Comparison of ENCODE assay signal across 19 mouse cellular contexts in the genomic region with DNA sequence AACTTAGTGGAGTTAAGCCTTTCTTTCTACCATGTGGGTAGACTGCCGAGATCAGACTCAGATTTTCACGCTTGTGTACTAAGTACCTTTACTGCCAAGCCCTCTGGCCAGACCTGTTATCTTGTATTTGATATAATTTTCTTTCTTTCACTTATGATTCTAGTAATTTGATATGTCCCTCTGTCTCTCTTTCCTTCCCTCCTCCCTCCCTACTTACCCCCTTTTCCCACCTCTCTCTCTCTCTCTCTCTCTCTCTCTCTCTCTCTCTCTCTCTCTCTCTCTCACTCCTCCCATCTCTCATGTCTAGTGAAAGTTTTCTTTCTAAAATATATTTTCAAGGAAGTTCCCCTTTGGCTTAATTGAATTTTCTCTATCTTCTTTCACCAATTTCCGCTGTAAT. TPM values are rescaled to one million over a fixed set of nuclear protein-coding genes. Genes with fewer than 3 reads are reported as not detected.
DNase-seq lines count a peak whose midpoint lies in the region; TF ChIP-seq lines count a peak whose summit lies in the region.
"Had no signal": no experiment of that assay in that cellular context is flagged by ENCODE, and none has a peak within 500 bp of the region (broad histone marks: within the 10 kb centered on the region; RNA-seq: fewer than 3 reads in every experiment).

No protein-coding gene starts in this region.

- H3K4me3 ChIP-seq in CH12.LX (replicated peaks in 1 of 3; ENCODE audit: low read depth in 2 of 3, low read length in 2 of 3, poor library complexity in 1 of 3), result no peak overlapping the region
- H3K4me3 ChIP-seq in MEL (ENCODE audit: control insufficient read depth in 1 of 2, insufficient read depth in 1 of 2, low read depth in 2 of 2, low read length in 2 of 2), result peak overlapping the region; percentile 64 to 72
- no peak overlapping the region for H3K4me3 ChIP-seq in myocyte

- no peaks in the 10 kb centered on the region for H3K27me3 ChIP-seq in CH12.LX (replicated peaks)
- H3K27me3 ChIP-seq in MEL (ENCODE audit: control insufficient read depth in 1 of 2, insufficient read depth in 2 of 2, low read length in 2 of 2), result peaks cover 0 to 4% of the 10 kb centered on the region in 2 experiments; a peak in 1 of 4 replicates
- H3K27me3 ChIP-seq in myocyte (ENCODE audit: control insufficient read depth, insufficient read depth, insufficient read length), result no peaks in the 10 kb centered on the region

- H3K27ac ChIP-seq in CH12.LX (ENCODE audit: insufficient read depth, low read depth), result no peak overlapping the region
- no peak overlapping the region for H3K27ac ChIP-seq in MEL (ENCODE audit: control insufficient read depth, low read depth, low read length)

- no peaks in the 10 kb centered on the region for H3K79me2 ChIP-seq in CH12.LX (replicated peaks; ENCODE audit: control insufficient read depth, extremely low read depth, insufficient read depth, poor library complexity, severe bottlenecking)
- no peaks in the 10 kb centered on the region for H3K79me2 ChIP-seq in MEL (ENCODE audit: control insufficient read depth, insufficient read depth, low read length, poor library complexity)
- H3K79me2 ChIP-seq in myocyte (ENCODE audit: control insufficient read depth, insufficient read depth), result no peaks in the 10 kb centered on the region

- H3K36me3 ChIP-seq in CH12.LX (replicated peaks in 1 of 2; ENCODE audit: control insufficient read depth in 1 of 2, insufficient read depth in 1 of 2, low read length in 1 of 2) (no peaks in the 10 kb centered on the region), MEL (ENCODE audit: control insufficient read depth in 1 of 2, insufficient read depth in 2 of 2, low read length in 2 of 2) (peaks cover 0 to 4% of the 10 kb centered on the region in 2 experiments; a peak in 2 of 4 replicates), myocyte (ENCODE audit: control insufficient read depth, insufficient read depth) (no peaks in the 10 kb centered on the region)
- H3K36me3 ChIP-seq: G1E had no signal

- TF ChIP-seq EP300 in CH12.LX (IDR thresholded peaks at IDR 0.05; ENCODE audit: low read length), result no peak
- TF ChIP-seq EP300 in MEL (IDR thresholded peaks at IDR 0.05; ENCODE audit: low read depth in 1 of 2, low read length in 2 of 2), result no peak

- H3K4me2 ChIP-seq in CH12.LX (ENCODE audit: insufficient read depth, low read depth, poor library complexity, severe bottlenecking), result peak overlapping the region; percentile 44; the same call in 1 of the 2 replicates
- H3K4me2 ChIP-seq in myocyte (ENCODE audit: low read depth), result peak overlapping the region; percentile 36

- H3ac ChIP-seq in myocyte (ENCODE audit: control insufficient read depth, insufficient read length), result no peak overlapping the region

- no peak for TF ChIP-seq POLR2A in CH12.LX (IDR thresholded peaks at IDR 0.05; ENCODE audit: low read depth, low read length)
- no peak for TF ChIP-seq POLR2A in MEL (IDR thresholded peaks at IDR 0.05; ENCODE audit: control insufficient read depth in 1 of 2, insufficient read depth in 1 of 2, low read depth in 1 of 2, low read length in 2 of 2, poor library complexity in 1 of 2)
- TF ChIP-seq POLR2A in myocyte (IDR thresholded peaks at IDR 0.05; ENCODE audit: insufficient read length, low read depth), result no peak

- TF ChIP-seq CTCF in CH12.LX (conservative IDR thresholded peaks at IDR 0.05 in 1 of 2, IDR thresholded peaks at IDR 0.05 in 1 of 2; ENCODE audit: low read depth in 2 of 2, low read length in 2 of 2) (no peak), MEL (IDR thresholded peaks at IDR 0.05 in 2 of 3, conservative IDR thresholded peaks at IDR 0.05 in 1 of 3; ENCODE audit: control insufficient read depth in 1 of 3, insufficient read depth in 1 of 3, low read depth in 2 of 3, low read length in 3 of 3, poor library complexity in 1 of 3, severe bottlenecking in 1 of 3) (no peak)

- TF ChIP-seq RAD21 in CH12.LX (IDR thresholded peaks at IDR 0.05; ENCODE audit: low read depth, low read length) (no peak), MEL (IDR thresholded peaks at IDR 0.05; ENCODE audit: low read depth, low read length) (no peak)

- H3K9me3 ChIP-seq in CH12.LX (replicated peaks; ENCODE audit: low read length), result no peaks in the 10 kb centered on the region
- no peaks in the 10 kb centered on the region for H3K9me3 ChIP-seq in MEL (replicated peaks; ENCODE audit: insufficient read depth, low read length)
- H3K9me3 ChIP-seq: G1E had no signal

- dilution Hi-C loops in CH12.LX (cut with MboI; ENCODE audit: extremely low pct_ligation_motif_present, extremely low pct_unique_long_range_greater_than_20kb, low sequenced_read_pairs), result no loop called here

- DNase-seq in CH12.LX (ENCODE audit: extremely low read depth) (no peak), MEL (ENCODE audit: low read depth, low spot score) (peak; percentile 55)
- no peak for DNase-seq in kidney, postnatal 25 days
- DNase-seq in kidney, adult 18-20 months, result no peak
- no peak for DNase-seq in urinary bladder, adult 18-20 months (ENCODE audit: low spot score in 2 of 2)
- DNase-seq: adrenal gland, adult 2 months; adrenal gland, adult 8-10 months; adrenal gland, postnatal 10 days; adrenal gland, postnatal 14 days; adrenal gland, postnatal 25 days; adrenal gland, postnatal 36 days; B cell, adult 2 months; cerebellum, adult 11 months; cerebellum, adult 11-12 months; cerebellum, adult 18-20 months; cerebellum, adult 2 months; cerebellum, adult 8-10 months had no signal

- in situ Hi-C loops in CH12.LX (cut with MboI; ENCODE audit: low pct_ligation_motif_present, low pct_unique_long_range_greater_than_20kb, low sequenced_read_pairs), result no loop called here

- H3K9ac ChIP-seq in CH12.LX (ENCODE audit: insufficient read depth, low read depth) (no peak overlapping the region), MEL (ENCODE audit: control insufficient read depth, low read depth, low read length, poor library complexity, severe bottlenecking) (peak overlapping the region; percentile 62)

- H3K4me1 ChIP-seq in CH12.LX (ENCODE audit: control insufficient read depth in 1 of 2, insufficient read depth in 2 of 2) (no peaks in the 10 kb centered on the region), MEL (ENCODE audit: control insufficient read depth in 1 of 2, insufficient read depth in 2 of 2, low read length in 2 of 2) (peaks cover 0 to 2% of the 10 kb centered on the region in 2 experiments; a peak in 1 of 4 replicates)

TF ChIP-seq in CH12.LX, 34 proteins besides CTCF, POLR2A, EP300 and RAD21 (continues in another document):
- no peak for TF ChIP-seq CHD1 (IDR thresholded peaks at IDR 0.05; ENCODE audit: low read depth, low read length)
- no peak for TF ChIP-seq GABPA (IDR thresholded peaks at IDR 0.05; ENCODE audit: insufficient replicate concordance, low read depth, low read length)
- TF ChIP-seq MAX (IDR thresholded peaks at IDR 0.05; ENCODE audit: low read length), result no peak
- no peak for TF ChIP-seq ZKSCAN1 (IDR thresholded peaks at IDR 0.05; ENCODE audit: borderline replicate concordance, low read depth, low read length)
- no peak for TF ChIP-seq UBTF (IDR thresholded peaks at IDR 0.05; ENCODE audit: low read depth, low read length)
- TF ChIP-seq MXI1 (IDR thresholded peaks at IDR 0.05; ENCODE audit: low read depth, low read length), result no peak
- no peak for TF ChIP-seq USF2 (conservative IDR thresholded peaks at IDR 0.05; ENCODE audit: low read depth, low read length)
- TF ChIP-seq SIN3A (IDR thresholded peaks at IDR 0.05; ENCODE audit: low read length), result no peak
- no peak for TF ChIP-seq ZMIZ1 (IDR thresholded peaks at IDR 0.05; ENCODE audit: low read depth, low read length)
- no peak for TF ChIP-seq JUN (IDR thresholded peaks at IDR 0.05; ENCODE audit: insufficient read depth, low read depth, low read length)

TF ChIP-seq in MEL, 35 proteins besides CTCF, POLR2A, EP300 and RAD21:
- no peak for TF ChIP-seq MAZ (IDR thresholded peaks at IDR 0.05; ENCODE audit: low read depth, low read length)
- no peak for TF ChIP-seq CHD1 (IDR thresholded peaks at IDR 0.05; ENCODE audit: low read depth, low read length)
- TF ChIP-seq ELF1 (IDR thresholded peaks at IDR 0.05; ENCODE audit: low read depth, low read length), result no peak
- TF ChIP-seq JUND (IDR thresholded peaks at IDR 0.05; ENCODE audit: low read depth, low read length), result peak; percentile 92

TF ChIP-seq in myocyte, 11 proteins besides CTCF, POLR2A, EP300 and RAD21:
- TF ChIP-seq TCF12 (IDR thresholded peaks at IDR 0.05; ENCODE audit: insufficient read depth, poor library complexity, severe bottlenecking), result no peak
- TF ChIP-seq TCF3 (IDR thresholded peaks at IDR 0.05; ENCODE audit: insufficient read length, low read depth), result no peak
- TF ChIP-seq USF1 (IDR thresholded peaks at IDR 0.05; ENCODE audit: low read depth), result no peak
- TF ChIP-seq MYOD1 (IDR thresholded peaks at IDR 0.05; ENCODE audit: control insufficient read depth in 1 of 3, insufficient read length in 2 of 3, low read depth in 2 of 3), result no peak
TF ChIP-seq in myocyte: peak in this region for 0.

RNA-seq across cellular contexts. Expression of gene Bckdhb, which starts 17.9 kb away (rescaled TPM):
- 10.6 and 11.9 TPM in 2 replicates for total RNA-seq in CH12.LX (2012; rRNA removed)
- total RNA-seq in CH12.LX (2014; rRNA removed), result 12.0 and 26.4 TPM in 2 replicates
- polyA plus RNA-seq in CH12.LX (2012; ENCODE audit: insufficient read length, low read depth), result 14.0 and 20.3 TPM in 2 replicates
- 15.9 and 18.2 TPM in 2 replicates for total RNA-seq in MEL (2012; rRNA removed)
- polyA plus RNA-seq in MEL (2012; ENCODE audit: insufficient read depth in 1 of 2, insufficient read length in 2 of 2, low read depth in 1 of 2, low replicate concordance in 2 of 2, missing spikeins in 1 of 2), result 10 to 100 TPM in 1 of 2 experiments, not detected in 1; 26.6 TPM
- polyA plus RNA-seq in myocyte (2012; fragmentation: generic; extraction: Trizol), result 4.3 TPM

Comparison
In these comparisons a context has a peak if more than half of its experiments do, and no peak if none do; other contexts are left out.
1. H3K4me3 ChIP-seq: peak in MEL (2 of 2); none in CH12.LX (0 of 3) and myocyte (single experiment).
2. Of the 35 proteins assayed by ChIP-seq in both MEL and CH12.LX: peak only in MEL: JUND; only in CH12.LX: none; in both: none; in neither: 34.